Mouse (Mus musculus) hindbrain, embryonic 10.5 days (tissue): Measurements from ENCODE around the gene Dnah8. TPM values are rescaled to one million over a fixed set of nuclear protein-coding genes. Genes with fewer than 3 reads are reported as not detected.

ENCODE experiments used
- DNase-seq: peaks from one replicate; pipeline ENCODE4 v3.0.0-alpha.2; 2017; ENCODE audit warnings: low spot score
- H3K27ac ChIP-seq: fragments of 300-500 bp; sonication (generic); 2 replicates; pipeline ENCODE4 v1.5.1; 2016; ENCODE audit warnings: mild to moderate bottlenecking, moderate library complexity
- H3K27me3 ChIP-seq: fragments of 300-500 bp; sonication (generic); 2 replicates; pipeline ENCODE4 v1.6.1; 2016; ENCODE audit warnings: mild to moderate bottlenecking; ENCODE audit not compliant: poor library complexity, insufficient read depth, severe bottlenecking
- H3K36me3 ChIP-seq: fragments of 300-500 bp; sonication (generic); 2 replicates; pipeline ENCODE4 v1.6.1; 2016; ENCODE audit warnings: mild to moderate bottlenecking, moderate library complexity
- H3K4me1 ChIP-seq: fragments of 300-500 bp; sonication (generic); replicated peaks from 2 replicates; pipeline ENCODE4 v1.6.1; 2016; ENCODE audit warnings: mild to moderate bottlenecking
- H3K4me3 ChIP-seq: fragments of 300-500 bp; sonication (generic); 2 replicates; pipeline ENCODE4 v1.5.1; 2016; ENCODE audit warnings: mild to moderate bottlenecking, moderate library complexity
- H3K9me3 ChIP-seq: fragments of 300-500 bp; sonication (generic); 2 replicates; pipeline ENCODE4 v1.6.1; 2016; ENCODE audit warnings: mild to moderate bottlenecking, moderate library complexity
- WGBS: fragments of 180-500 bp; shearing (Covaris S2); methylation state at CpG from one replicate; pipeline ENCODE4 v1.1.7; 2016; 5-methylcytosine and 5-hydroxymethylcytosine counted together
- polyA plus RNA-seq: library from polyadenylated mRNA; unstranded; fragments of >200 nt; fragmentation: Nextera tagmentation; extraction: Ambion mirVana; gene quantifications from 2 replicates; pipeline ENCODE4 v1.2.1, GENCODE M21; 2016

Dnah8 gene
- polyA plus RNA-seq, 1 experiment from 2014 or later = 1.0 TPM

DNA sequence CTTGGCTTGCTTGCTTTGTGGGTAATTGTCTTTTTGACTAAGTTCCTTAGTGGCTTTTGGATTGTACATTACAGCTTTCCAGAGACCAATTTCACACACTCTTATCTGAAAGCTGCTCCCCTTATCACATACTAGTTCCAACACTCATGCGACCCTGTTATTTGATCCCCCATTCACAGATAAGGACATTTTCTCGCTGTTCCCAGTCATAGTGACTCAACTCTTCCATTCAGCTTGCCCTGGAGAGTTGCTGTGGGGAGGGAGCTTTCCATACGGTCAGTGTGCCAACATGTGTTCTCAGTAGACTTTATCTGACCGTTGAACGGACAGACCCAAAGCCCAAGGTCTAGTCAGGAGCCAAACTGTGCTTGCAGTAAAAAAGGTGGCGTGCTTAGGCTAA, 197.0 kb downstream of the Dnah8 start:
- 83% methylated on average over 6 of the region's 6 CpGs for WGBS
- Histone ChIP-seq H3K4me3 (no peak overlapping the region), H3K9me3 (no peaks in the 10 kb centered on the region), H3K27ac (0 out of 2 replicates have a peak overlapping the region, but pooled peaks have one; percentile 16), H3K27me3 (no peaks in the 10 kb centered on the region), H3K36me3 (no peaks in the 10 kb centered on the region), H3K4me1 (peaks cover 23% of the 10 kb centered on the region)
- DNase-seq = no peak

DNA sequence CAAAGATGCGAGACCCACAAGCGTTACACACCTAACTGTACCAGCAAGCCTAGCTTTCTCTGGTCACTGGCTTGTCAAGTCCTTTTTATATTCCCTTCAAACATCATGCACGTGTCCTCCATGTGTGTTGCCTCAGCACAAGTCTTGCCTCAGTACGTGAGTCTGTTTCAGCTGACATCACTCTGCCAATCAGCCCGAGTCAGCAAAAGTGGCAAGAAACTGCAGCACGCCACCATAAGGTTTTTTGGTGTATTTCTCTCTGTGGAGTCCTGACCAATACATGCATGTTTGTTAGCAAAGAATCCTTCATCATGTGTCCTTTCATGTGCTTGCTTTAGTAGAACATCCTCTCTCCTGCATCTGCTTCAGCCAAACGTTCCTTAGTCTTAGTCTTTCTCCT, 200.3 kb downstream of the Dnah8 start:
- 89% methylated on average over 7 of the region's 7 CpGs for WGBS
- DNase-seq = no peak
- no peaks in the 10 kb centered on the region for H3K27me3 ChIP-seq
- H3K4me1 ChIP-seq = peaks cover 27% of the 10 kb centered on the region
- H3K4me3 ChIP-seq = no peak overlapping the region
- no peaks in the 10 kb centered on the region for H3K36me3 ChIP-seq
- peak overlapping the region; percentile 84 for H3K27ac ChIP-seq
- H3K9me3 ChIP-seq = no peaks in the 10 kb centered on the region

DNA sequence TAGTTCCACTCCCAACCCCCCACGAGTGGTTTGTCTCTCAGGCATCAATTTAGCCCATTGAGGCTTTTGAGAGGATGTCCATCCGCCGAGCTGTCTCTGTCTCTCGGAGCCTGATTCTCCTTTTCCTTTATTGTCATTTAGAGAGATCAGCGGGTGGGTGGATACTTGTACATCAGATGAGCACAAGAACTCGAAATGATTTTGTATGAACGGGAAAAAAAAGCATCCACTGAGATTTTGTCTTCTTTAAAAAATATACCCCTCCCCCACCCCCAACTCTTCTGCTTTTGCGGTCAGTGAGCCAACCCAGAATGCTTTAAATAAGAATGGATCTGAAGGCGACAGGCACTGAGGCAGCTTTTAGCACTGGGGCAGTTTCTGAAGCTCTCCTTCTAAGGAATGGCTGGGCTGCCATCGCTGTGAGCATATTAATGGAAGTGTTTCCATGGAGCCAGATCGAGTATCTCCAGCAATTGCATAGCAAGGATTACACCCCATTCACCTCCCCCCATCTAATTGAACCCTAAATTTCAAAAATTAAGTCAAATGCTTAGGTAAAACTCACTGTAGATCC, 201.7 kb downstream of the Dnah8 start:
- peak overlapping the region; percentile 84 for H3K27ac ChIP-seq
- H3K4me3 ChIP-seq = no peak overlapping the region

DNA sequence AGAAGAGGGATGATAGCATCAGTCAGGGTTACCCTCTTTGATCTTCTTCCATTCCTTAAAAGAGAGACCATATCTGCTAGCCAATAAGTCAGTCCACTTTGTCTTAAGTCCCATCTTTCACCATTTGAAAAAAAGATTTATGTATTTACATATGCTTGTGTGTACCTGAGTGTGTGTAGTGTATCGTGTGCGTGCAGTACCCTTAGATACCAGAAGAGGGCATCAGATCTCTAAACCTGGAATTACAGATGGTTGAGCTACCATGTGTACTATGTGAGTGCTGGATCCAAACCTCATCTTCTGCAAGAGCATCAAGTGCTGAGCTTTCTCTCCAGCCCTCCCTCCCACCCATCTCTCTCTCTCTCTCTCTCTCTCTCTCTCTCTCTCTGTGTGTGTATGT, 207.0 kb downstream of the Dnah8 start:
- WGBS = 91% methylated on average over 2 of the region's 2 CpGs
- no peaks in the 10 kb centered on the region for H3K27me3 ChIP-seq
- no peak overlapping the region for H3K4me3 ChIP-seq
- H3K9me3 ChIP-seq = peaks cover 7% of the 10 kb centered on the region
- peaks cover 4% of the 10 kb centered on the region; the same call in 1 of the 2 replicates for H3K4me1 ChIP-seq
- no peak overlapping the region for H3K27ac ChIP-seq
- no peaks in the 10 kb centered on the region for H3K36me3 ChIP-seq
- DNase-seq = no peak

More for the DNA sequence above, 201.7 kb downstream of the Dnah8 start:
- Histone ChIP-seq H3K4me1 (peaks cover 27% of the 10 kb centered on the region), H3K27me3 (no peaks in the 10 kb centered on the region), H3K36me3 (no peaks in the 10 kb centered on the region), H3K9me3 (peaks cover under 1% of the 10 kb centered on the region; the same call in 1 of the 2 replicates)
- peak; percentile 44 for DNase-seq
- 27% methylated on average over 11 of the region's 11 CpGs for WGBS

DNA sequence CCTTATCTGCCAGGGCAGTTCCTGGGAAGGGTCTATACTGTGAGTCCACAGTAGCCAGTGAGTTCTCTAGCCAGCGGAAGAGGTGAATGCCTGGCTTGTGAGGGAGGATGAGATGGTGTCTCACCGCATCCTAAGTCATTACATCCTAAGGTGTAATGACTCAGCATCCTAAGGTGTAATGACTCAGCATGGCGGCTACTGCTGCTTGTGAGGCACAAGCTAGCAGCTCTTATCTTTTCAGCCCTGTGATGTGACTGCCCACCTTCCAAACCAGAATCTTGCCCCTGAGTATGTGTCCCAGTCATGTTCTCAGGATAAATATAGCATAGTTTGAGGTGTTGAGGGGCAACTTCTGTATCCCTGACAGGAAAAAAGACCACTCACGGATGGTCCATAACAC, 211.3 kb downstream of the Dnah8 start:
- Histone ChIP-seq H3K27ac (no peak overlapping the region), H3K36me3 (no peaks in the 10 kb centered on the region), H3K27me3 (no peaks in the 10 kb centered on the region), H3K9me3 (peaks cover 7% of the 10 kb centered on the region), H3K4me1 (peaks cover 13% of the 10 kb centered on the region), H3K4me3 (no peak overlapping the region)
- 91% methylated on average over 4 of the region's 4 CpGs for WGBS
- DNase-seq = no peak

DNA sequence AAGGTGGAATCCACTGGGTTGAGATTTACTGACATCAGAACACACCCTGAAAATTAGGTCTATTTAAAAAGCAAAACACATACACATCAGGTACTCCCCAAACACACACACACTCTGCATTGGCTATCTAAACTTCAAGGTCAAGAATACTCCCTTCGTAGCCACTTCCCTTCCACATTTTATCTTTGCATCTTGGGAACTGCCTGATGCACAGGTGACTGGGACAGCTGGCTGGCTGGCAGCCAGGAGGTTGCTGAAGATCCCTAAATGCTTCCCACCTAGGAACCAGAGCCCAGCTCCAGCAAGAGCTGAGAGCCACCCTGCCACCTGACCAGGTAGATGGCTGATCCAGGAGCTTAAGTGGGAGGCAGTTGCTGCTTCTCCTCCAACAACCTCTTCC, 212.9 kb downstream of the Dnah8 start:
- DNase-seq = no peak
- 0 out of 2 replicates have a peak overlapping the region, but pooled peaks have one; percentile 24 for H3K27ac ChIP-seq
- H3K36me3 ChIP-seq = no peaks in the 10 kb centered on the region
- no peaks in the 10 kb centered on the region for H3K27me3 ChIP-seq
- H3K4me3 ChIP-seq = no peak overlapping the region
- 85% methylated on average over 1 of the region's 1 CpGs for WGBS
- H3K4me1 ChIP-seq = peaks cover 13% of the 10 kb centered on the region
- no peaks in the 10 kb centered on the region; the same call in 1 of the 2 replicates for H3K9me3 ChIP-seq

DNA sequence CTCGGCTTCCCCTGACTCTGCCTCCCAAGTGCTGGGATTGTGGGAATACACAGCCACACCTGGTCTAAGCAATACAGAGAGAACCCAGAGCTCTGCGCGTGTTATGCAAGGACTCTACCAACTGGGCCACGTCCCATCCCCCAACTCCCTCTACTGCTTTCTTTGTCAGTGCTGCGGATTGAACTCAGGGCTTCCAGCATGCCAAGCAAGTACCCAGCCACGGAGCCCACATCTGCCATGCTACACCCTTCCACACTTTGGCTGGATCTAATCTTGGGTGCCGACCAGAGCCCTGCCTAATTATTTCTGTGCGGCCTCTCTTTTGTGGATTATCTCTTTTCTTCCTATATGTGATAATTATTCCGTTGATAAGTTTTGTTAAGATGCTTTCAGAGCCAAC, 215.9 kb downstream of the Dnah8 start:
- Histone ChIP-seq H3K9me3 (no peaks in the 10 kb centered on the region), H3K36me3 (no peaks in the 10 kb centered on the region), H3K27me3 (no peaks in the 10 kb centered on the region), H3K27ac (peak overlapping the region; percentile 66), H3K4me3 (no peak overlapping the region), H3K4me1 (peaks cover 13% of the 10 kb centered on the region)
- no peak for DNase-seq
- WGBS = 80% methylated on average over 9 of the region's 9 CpGs

DNA sequence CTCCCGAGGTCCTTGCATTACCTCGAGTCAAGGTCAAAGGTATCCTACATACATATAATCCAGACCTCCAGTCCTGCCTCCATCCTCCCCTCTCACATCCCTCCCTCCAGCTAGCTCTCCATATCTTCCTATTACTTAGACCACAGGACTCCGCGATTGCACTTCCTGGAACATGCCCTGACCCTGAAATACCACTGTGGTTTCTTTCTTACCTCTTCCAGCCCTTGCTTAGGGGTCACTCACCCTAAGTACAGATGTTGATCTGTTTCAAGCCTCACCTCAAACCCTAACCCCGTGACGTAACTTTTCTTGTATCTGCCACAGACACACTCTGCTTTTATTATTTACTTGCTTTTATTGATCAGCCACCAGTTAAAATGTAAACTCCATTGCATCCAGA, 218.2 kb downstream of the Dnah8 start:
- no peaks in the 10 kb centered on the region for H3K9me3 ChIP-seq
- no peak overlapping the region for H3K4me3 ChIP-seq
- H3K36me3 ChIP-seq = no peaks in the 10 kb centered on the region
- no peak overlapping the region for H3K27ac ChIP-seq
- 77% methylated on average over 6 of the region's 6 CpGs for WGBS
- no peak for DNase-seq
- H3K27me3 ChIP-seq = no peaks in the 10 kb centered on the region
- peaks cover 13% of the 10 kb centered on the region for H3K4me1 ChIP-seq

DNA sequence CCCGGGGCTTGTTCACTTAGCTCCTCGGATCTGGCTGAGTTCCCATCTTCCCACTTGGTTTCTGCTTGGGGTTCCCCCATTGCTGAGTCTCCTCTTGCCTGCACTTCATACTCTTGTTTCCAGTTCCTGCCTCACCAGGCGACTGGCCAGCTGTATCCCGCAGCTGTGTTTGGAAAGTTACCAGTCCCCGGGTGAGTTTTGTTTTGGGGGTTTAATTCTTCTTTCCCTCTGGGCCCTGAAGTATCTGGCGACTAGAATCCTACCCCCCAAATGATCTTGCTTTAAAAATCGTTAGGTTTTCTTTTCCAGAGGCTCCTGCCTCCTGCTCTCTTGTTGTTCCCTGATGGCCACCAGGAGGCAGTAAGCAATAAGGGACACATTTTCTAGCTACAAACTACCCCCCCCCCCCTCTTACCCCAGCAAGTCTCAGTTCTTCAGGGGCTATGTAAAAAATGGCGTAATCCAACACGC, 220.2 kb downstream of the Dnah8 start:
- Histone ChIP-seq H3K36me3 (no peaks in the 10 kb centered on the region), H3K27me3 (no peaks in the 10 kb centered on the region), H3K27ac (no peak overlapping the region), H3K9me3 (no peaks in the 10 kb centered on the region), H3K4me3 (no peak overlapping the region), H3K4me1 (peaks cover 8% of the 10 kb centered on the region)
- DNase-seq = no peak
- 54% methylated on average over 9 of the region's 9 CpGs for WGBS

DNA sequence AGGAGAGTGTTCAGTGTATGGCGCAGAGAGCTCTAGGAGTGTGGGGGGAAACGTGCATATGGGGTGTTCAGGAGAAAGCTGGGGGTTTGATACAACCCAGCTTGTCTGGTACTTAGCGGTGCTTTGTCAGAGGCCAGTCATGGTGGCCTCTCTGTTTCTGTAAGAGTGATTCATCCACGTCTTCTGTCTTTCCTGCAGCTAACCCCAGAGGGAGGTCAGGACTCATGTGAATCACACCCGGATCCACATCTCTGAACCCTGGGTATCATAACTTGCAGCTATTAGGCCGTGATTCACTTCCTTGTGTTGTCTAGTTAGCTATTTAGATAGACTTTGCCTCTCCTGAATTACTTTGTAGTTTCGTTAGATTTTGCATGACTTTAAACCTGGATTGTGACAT, 223.3 kb downstream of the Dnah8 start:
- Histone ChIP-seq H3K27me3 (no peaks in the 10 kb centered on the region), H3K27ac (no peak overlapping the region), H3K9me3 (no peaks in the 10 kb centered on the region), H3K36me3 (no peaks in the 10 kb centered on the region), H3K4me1 (no peaks in the 10 kb centered on the region), H3K4me3 (no peak overlapping the region)
- 90% methylated on average over 7 of the region's 7 CpGs for WGBS
- no peak for DNase-seq

DNA sequence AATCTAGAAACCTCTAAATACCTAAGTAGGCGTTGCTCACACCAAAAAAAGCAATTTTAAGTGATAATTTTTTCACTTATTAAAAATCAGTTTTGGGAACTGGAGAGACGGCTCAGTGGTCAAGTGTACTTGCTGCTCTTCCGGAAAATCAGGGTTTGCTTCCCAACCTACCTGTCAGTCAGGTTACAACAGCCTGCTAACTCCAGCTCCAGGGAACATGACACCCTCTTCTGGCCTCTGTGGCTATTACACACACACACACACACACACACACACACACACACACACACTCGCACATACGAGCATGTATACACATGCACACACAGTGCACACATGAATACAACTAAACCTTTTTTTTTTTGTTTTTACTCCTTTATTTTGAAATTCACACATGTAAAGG, 223.9 kb downstream of the Dnah8 start:
- H3K27me3 ChIP-seq = no peaks in the 10 kb centered on the region
- no peak overlapping the region for H3K27ac ChIP-seq
- DNase-seq = no peak
- H3K36me3 ChIP-seq = no peaks in the 10 kb centered on the region
- no peak overlapping the region for H3K4me3 ChIP-seq
- 91% methylated on average over 5 of the region's 5 CpGs for WGBS
- no peaks in the 10 kb centered on the region for H3K9me3 ChIP-seq
- no peaks in the 10 kb centered on the region for H3K4me1 ChIP-seq

DNA sequence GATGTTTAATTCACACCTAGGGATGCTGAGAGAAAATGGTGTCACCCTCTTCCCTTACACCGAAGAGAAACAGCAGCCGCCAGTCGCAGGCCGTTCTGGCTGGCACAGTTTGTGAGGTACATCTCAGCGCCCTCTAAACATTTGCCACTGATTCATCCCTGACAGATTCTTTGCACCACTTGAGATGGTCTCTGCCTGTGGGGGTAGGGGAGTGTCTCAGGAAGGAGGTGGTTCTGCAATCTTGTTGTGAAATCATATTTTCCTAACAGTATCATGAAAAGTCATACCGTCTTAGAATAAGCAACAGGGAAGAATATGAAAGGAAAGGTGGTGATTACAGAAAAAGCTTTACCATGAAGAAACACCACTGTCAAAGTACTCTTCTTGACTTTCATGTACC, 224.7 kb downstream of the Dnah8 start:
- Histone ChIP-seq H3K27ac (no peak overlapping the region), H3K4me1 (no peaks in the 10 kb centered on the region), H3K27me3 (no peaks in the 10 kb centered on the region), H3K36me3 (no peaks in the 10 kb centered on the region), H3K9me3 (no peaks in the 10 kb centered on the region), H3K4me3 (no peak overlapping the region)
- no peak for DNase-seq
- WGBS = 95% methylated on average over 6 of the region's 6 CpGs

DNA sequence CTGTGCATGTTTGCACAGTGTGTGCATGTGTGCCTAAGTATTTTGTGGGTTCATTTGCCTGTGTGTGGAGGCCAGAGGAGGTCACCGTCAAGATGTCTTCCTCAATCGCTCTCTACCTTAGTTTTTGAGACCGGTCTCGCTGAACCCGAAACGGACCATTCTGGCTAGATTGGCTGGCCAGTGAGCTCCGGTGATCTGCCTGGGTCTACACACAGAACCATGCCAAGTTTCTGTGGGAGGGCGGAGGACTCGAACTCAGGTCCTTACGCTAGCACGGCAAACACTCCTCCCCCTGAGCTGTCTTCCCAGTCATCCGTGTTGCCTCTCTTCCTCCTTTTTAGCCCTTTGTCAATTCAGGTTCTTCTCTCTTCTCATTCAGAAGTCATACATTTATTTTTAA, 225.7 kb downstream of the Dnah8 start:
- DNase-seq = no peak
- no peak overlapping the region for H3K4me3 ChIP-seq
- H3K27me3 ChIP-seq = no peaks in the 10 kb centered on the region
- 92% methylated on average over 12 of the region's 12 CpGs for WGBS
- no peaks in the 10 kb centered on the region for H3K4me1 ChIP-seq
- H3K27ac ChIP-seq = no peak overlapping the region
- no peaks in the 10 kb centered on the region for H3K36me3 ChIP-seq
- H3K9me3 ChIP-seq = no peaks in the 10 kb centered on the region

DNA sequence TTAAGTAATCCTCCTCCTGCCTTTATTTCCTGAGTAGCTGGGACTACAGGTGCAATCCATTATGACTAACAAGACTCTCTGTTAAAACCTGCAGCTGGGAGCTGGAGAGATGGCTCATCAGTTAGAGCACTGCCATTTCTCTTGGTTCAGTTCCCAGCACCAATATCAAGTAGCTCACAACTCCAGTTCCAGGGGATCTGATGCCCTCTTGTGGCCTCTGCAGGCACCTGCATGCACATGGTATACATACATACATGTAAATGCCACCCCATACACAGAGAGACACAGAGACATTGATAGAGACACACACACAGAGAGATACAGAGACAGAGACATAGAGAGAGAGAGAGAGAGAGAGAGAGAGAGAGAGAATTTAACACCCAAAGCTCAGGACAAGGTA, 228.2 kb downstream of the Dnah8 start:
- no peaks in the 10 kb centered on the region for H3K9me3 ChIP-seq
- no peak overlapping the region for H3K4me3 ChIP-seq
- H3K27ac ChIP-seq = no peak overlapping the region
- H3K4me1 ChIP-seq = no peaks in the 10 kb centered on the region
- no peaks in the 10 kb centered on the region for H3K36me3 ChIP-seq
- peaks cover 12% of the 10 kb centered on the region for H3K27me3 ChIP-seq
- DNase-seq = no peak
